Mouse (Mus musculus): ENCODE measurements around the gene Tst.

Tst gene

GRCm38 (mm10) chr15:78405517-78406211, at the start of gene Tst:
Gene Tst, minus strand, starts transcription at chr15:78405907.
- DNase-seq: peak; percentile 99

- DNase-seq: no peak
Measured at GRCm38 (mm10) chr15:78455168-78455567, 49.5 kb upstream of the Tst start.

- DNase-seq: no peak
Measured at GRCm38 (mm10) chr15:78452929-78453328, 47.2 kb upstream of the Tst start.

GRCm38 (mm10) chr15:78451201-78451600, 45.5 kb upstream of the Tst start:
- no peak for DNase-seq

GRCm38 (mm10) chr15:78450419-78450768, 44.7 kb upstream of the Tst start:
- no peak for DNase-seq

DNA sequence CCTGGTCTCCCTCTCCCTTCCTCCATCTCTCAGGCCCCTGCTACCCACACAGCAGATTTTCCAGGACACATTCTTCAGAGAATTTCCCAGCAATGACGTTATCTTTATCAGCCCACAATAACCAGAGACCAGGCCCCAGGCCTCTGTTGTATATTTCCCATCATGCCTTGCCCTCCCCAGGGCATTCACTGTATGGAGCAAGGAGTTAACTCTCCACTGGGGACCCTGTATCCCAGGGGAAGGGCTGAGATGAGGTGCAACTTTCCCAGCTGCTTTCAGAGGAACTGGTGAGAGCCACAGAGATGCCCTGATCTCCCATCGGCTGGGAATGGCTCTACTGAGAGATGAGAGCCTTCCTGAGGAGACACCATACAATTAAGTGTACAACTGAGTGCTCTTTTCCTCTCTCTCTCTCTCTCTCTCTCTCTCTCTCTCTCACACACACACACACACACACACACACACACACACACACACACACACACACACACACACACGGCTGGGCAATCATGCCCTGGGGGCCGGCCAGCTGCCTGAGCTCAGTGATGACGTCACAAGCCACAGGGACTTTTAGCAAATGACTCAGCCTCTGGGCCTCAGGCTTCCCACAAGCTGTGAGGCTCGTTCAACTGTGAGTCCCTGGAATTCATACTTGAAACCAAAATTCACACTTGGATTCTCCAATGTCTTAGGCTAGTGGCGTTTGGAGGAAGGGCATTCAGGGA, 44.1 kb upstream of the Tst start:
- DNase-seq: peak; percentile 98

DNA sequence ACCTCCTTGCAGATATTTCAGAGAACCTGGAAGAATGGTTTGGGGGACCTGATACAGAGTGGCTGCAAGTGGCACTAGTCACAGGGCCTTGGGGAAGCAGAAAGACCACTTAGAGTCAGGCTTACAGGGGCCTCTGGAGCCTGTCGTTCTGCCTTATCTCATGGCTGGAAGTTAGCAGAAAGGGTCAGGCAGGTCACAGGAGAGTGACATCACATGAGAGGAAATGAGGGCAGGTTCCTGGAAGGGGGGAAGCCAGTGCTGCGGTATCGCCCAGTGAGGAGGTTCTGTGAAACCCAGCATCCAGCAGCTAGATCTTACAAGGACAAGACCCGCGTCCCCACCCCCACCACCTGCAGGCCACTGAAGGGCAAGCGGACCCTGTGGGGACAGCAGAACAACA, 43.4 kb upstream of the Tst start:
- peak; percentile 96 for DNase-seq

GRCm38 (mm10) chr15:78447746-78448535, 42.2 kb upstream of the Tst start:
- DNase-seq: peak; percentile 99

- no peak for DNase-seq
Measured at GRCm38 (mm10) chr15:78447121-78447520, 41.4 kb upstream of the Tst start.

- no peak for DNase-seq
Measured at GRCm38 (mm10) chr15:78443857-78444256, 38.1 kb upstream of the Tst start.

- DNase-seq: peak; percentile 90
Measured at GRCm38 (mm10) chr15:78442231-78442630, 36.5 kb upstream of the Tst start.

GRCm38 (mm10) chr15:78438973-78439372, 33.3 kb upstream of the Tst start:
- no peak for DNase-seq

- DNase-seq: no peak
Measured at GRCm38 (mm10) chr15:78438505-78438904, 32.8 kb upstream of the Tst start.

DNA sequence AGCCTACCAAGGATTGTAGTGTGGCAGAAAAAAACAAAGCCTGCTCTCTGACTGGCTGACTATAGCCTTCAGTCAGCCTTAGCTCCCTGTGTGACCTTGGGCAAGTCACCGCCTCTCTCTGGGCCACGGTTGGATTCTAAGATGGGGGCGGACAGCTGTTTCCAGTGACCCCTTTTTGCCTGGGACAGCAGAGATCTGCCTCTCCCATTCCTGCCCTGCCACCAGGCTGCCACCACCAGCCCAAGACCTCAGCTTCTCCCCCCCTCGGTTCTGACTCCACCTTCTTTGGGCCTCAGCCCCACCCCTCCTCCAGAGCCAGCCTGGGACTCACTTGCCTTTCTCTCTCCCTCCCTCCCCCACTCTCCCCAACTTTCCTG, 32.3 kb upstream of the Tst start:
- no peak for DNase-seq

DNA sequence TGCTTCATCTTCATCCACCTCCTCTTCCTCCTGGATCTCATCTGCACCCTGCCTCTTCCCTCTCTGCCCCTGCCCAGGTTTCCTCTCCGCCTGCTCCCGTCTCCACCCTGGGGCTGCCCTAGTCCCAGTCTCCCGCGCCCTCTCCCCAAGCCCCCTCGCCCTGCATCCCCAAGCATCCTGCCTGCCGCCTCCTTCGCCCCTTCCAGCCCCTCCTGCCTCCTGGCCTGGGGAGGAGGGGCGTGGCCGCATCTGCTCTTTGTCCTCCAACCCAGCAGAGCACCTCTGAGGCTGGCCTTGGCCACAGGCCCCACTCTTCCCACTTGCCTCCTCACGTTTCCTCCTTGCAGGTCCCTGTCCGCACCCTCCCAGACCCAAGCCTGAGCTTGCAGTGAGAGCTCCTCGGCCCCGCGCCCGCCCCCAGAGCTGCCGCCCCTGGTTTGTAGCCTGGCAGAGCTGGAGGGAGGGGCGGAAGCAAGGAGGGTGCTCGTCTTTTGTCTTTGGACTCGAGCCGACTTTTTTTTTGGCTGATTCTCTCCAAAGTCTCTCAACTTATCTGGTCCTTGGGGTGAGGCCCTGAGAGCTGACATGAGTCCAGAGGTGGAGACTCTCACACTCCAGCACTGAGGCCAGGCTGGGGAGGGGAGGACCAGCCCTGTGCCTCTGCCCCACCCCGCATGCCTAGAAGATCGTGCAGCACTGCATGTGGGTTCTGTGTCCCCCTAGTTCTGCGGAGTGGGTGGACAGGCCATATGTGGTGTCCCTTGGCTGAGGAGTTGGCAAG, 31.7 kb upstream of the Tst start:
- peak; percentile 98 for DNase-seq

DNA sequence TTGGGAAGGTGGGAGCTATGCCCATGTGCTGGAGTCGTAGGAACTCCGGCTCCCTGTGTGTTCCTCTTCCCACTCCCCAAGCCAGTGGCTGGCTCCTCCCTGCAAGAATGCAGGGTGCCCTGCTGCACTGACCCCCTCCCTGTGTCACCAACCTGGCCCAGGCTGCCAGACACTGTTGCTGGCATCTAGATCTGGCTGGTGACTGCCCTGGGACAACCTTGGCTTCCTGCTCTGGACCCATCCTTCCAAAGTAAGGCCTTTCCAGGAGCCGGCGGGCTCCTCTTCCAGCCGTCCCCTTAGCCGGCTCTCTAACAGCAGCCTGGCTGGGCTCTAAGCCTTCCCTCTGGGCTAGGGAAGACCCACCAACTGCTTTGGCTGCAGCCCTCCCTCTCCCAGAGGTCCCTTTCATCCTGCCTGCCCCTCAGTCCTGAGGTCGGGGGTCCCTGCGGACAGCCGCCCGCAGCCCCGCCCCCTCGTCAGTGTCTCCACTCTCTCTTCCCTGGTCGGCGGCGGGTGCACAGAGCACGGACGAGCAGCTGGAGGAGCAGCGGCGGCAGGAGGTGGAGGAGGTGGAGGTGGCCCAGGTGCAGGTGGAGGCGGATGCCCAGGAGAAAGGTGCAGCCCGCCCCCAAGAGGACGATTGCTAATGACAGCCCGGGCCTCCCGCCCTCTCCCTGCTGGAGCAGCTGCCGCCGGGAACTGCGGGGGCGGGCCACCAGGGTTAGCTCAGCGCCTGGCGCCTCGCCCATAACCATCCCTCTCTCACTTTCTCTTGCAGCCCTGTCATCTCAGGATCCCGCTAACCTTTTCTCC, 30.9 kb upstream of the Tst start:
- peak; percentile 99 for DNase-seq

- DNase-seq: peak; percentile 95
Measured at GRCm38 (mm10) chr15:78435681-78436080, 30.0 kb upstream of the Tst start.

DNA sequence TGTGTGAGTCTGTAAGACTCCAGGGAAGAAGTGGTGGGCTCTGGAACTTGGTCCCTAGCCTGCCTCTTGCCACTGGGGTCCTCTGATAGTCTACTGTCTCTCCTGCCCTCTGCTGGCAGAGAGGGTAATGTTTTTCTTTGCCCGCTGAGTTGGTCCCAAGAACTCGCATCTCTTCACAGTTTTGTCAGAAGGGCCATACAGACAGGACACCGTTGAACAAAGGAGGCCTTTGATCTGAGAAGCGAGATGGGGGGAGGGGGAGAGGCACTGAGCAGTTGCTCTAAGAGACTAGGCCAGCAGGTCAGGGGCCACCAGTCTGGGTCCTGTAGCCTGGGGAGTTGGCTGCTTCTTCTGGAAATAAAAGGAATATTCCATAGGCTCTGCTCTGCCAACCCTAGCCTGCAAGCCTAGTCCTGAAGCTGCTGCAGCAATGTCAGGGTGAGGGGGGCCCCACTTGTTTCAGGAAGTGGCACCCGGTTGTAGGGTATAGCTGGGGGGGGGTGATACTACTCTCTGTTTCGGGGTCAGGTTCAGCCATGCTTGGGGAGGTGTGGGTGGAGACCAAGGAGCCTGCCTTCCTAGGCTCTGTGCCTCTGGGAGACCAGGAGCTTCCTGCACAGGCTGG, 29.3 kb upstream of the Tst start:
- DNase-seq: peak; percentile 92

GRCm38 (mm10) chr15:78431541-78432121, 25.9 kb upstream of the Tst start:
- DNase-seq: peak; percentile 90

- DNase-seq: peak; percentile 93
Measured at GRCm38 (mm10) chr15:78430874-78431273, 25.2 kb upstream of the Tst start.

Measured in heart, adult 11 months (tissue).